Mouse (Mus musculus) ES-Bruce4 (cell line): Measurements from ENCODE around the gene Kcnh8. TPM values are rescaled to one million over a fixed set of nuclear protein-coding genes. Genes with fewer than 3 reads are reported as not detected.

Experiments used
- H3K27ac ChIP-seq: 2 replicates; pipeline ENCODE4 v1.5.1; 2012; ENCODE audit warnings: low read length, inconsistent platforms; ENCODE audit not compliant: insufficient read depth
- H3K27me3 ChIP-seq: 2 replicates; pipeline ENCODE4 v1.6.1; 2012; ENCODE audit warnings: mild to moderate bottlenecking, low read length, inconsistent platforms; ENCODE audit not compliant: control insufficient read depth, poor library complexity, insufficient read depth, severe bottlenecking
- H3K36me3 ChIP-seq: 2 replicates; pipeline ENCODE4 v1.6.1; 2012; ENCODE audit warnings: inconsistent platforms, mild to moderate bottlenecking, low read length, moderate library complexity; ENCODE audit not compliant: control insufficient read depth, poor library complexity, insufficient read depth, severe bottlenecking
- H3K4me1 ChIP-seq: one replicate; pipeline ENCODE4 v1.8.1; 2011; ENCODE audit warnings: low read length; ENCODE audit not compliant: control insufficient read depth, insufficient read depth
- H3K4me3 ChIP-seq: 2 replicates; pipeline ENCODE4 v1.5.1; 2011; ENCODE audit warnings: low read depth, mild to moderate bottlenecking, low read length
- H3K9ac ChIP-seq: 2 replicates; pipeline ENCODE4 v1.6.1; 2012; ENCODE audit warnings: low read depth, mild to moderate bottlenecking, inconsistent platforms; ENCODE audit not compliant: poor library complexity, severe bottlenecking
- H3K9me3 ChIP-seq: replicated peaks from 2 replicates; pipeline ENCODE4 v1.6.1; 2012; ENCODE audit warnings: mild to moderate bottlenecking, low read length, inconsistent platforms; ENCODE audit not compliant: control insufficient read depth, poor library complexity, insufficient read depth, severe bottlenecking
- CTCF ChIP-seq: IDR thresholded peaks from one replicate; pipeline ENCODE4 v1.8.1; 2011; ENCODE audit warnings: low read depth, low read length
- EP300 ChIP-seq: IDR thresholded peaks from 2 replicates; pipeline ENCODE4 v1.6.1; 2011; ENCODE audit warnings: low read depth, low read length; ENCODE audit not compliant: insufficient read depth
- POLR2A ChIP-seq: IDR thresholded peaks from one replicate; pipeline ENCODE4 v1.8.1; 2011; ENCODE audit warnings: low read length; ENCODE audit not compliant: insufficient read depth
- polyA plus RNA-seq: library from polyadenylated mRNA; stranded (reverse); fragments of >200 nt; gene quantifications from 2 replicates; pipeline ENCODE4 v1.2.4, GENCODE M21; 2011; ENCODE audit warnings: low read depth; ENCODE audit not compliant: missing spikeins, insufficient read depth, insufficient read length

The Kcnh8 gene
- polyA plus RNA-seq, 1 experiment, result 0.51 TPM

DNA sequence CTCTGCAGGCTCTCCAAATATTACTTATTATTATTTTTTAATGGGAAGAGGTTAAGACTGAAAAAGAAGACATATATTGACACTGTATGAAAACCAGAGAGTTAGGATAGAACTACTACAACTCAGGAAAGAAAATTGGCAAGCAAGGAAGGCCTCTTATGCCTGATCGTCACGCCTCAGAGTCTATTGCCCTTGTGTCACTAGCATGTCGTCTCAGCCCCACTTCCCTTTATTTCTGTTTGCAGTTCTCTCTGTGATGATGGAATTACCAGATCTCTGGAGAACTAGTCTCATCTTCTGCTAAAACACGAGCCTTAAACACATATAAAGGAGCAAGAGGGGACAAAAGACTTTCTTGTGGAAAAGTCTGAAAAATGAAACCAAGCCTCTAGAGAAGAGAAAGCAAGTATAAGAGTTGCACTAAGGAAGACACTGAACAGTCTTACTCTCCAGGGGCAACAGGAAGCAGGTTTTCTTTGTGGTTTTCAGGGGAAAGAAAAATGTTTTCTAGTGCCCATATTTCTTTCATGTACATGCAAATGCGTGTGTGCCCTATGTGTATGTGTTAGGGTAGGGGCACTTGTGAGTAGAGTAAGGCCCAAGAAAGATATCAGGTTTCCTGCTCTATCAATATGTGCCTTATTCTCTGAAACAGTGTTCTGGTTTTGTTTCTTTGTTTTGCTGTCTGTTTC lies 10.9 kb upstream of the Kcnh8 start:
- no peak overlapping the region for H3K4me3 ChIP-seq
- no peak overlapping the region for H3K9ac ChIP-seq
- no peak overlapping the region for H3K27ac ChIP-seq
- H3K4me1 ChIP-seq, result no peaks in the 10 kb centered on the region
- no peaks in the 10 kb centered on the region for H3K36me3 ChIP-seq
- no peaks in the 10 kb centered on the region for H3K9me3 ChIP-seq
- TF ChIP-seq POLR2A, result no peak
- no peak for TF ChIP-seq EP300
- TF ChIP-seq CTCF, result no peak
- no peaks in the 10 kb centered on the region; the same call in 1 of the 2 replicates for H3K27me3 ChIP-seq

DNA sequence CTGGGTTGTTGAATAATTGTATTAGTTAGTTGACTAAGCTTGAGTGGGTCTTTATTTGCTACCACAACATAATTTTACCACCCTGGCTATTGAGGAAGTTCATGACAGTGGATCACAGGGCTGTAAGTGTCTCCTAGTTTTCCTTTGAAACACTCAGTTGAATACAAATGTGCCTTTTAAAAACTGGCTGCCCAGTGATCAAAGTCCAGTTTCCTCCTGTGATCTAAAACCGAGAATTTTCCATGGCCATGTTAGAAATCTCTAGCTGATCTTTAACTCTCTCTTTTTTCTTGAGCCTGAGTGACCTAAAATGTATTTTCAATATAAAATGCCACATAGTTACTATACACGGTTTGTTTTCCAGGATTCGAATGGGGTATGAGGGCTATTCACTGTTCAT lies 3.4 kb upstream of the Kcnh8 start:
- Histone ChIP-seq H3K9me3 (no peaks in the 10 kb centered on the region), H3K4me3 (no peak overlapping the region), H3K4me1 (no peaks in the 10 kb centered on the region), H3K27ac (no peak overlapping the region), H3K9ac (no peak overlapping the region), H3K36me3 (no peaks in the 10 kb centered on the region), H3K27me3 (no peaks in the 10 kb centered on the region)
- TF ChIP-seq CTCF (no peak), EP300 (no peak), POLR2A (no peak)

DNA sequence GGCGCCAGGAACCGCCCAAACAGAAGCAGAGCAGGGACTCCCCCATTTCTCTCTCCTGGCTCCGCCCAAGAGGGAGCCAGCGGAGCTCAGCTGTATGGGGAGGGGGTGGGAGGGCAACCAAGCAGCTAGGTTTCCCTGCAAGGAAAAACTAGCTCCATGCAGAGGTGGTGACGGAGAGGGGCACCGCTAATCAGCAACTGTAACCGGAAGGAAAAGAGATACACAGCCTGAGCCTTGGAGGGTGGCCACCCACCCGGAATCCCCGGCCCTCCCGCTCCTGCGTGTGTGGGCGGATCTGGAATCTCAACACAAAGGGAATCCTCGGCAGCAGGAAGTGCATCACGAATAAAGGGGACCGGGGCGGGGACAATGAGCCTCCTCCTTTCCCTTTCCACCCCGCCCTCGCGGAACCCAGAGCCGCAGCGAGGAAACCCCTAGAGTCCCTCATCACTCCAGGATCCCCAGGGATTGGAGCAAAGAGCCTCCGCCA lies 1.6 kb upstream of the Kcnh8 start:
- TF ChIP-seq EP300 (0 out of 2 replicates have a peak, but pooled peaks have one; percentile 22), POLR2A (no peak)
- H3K4me3 ChIP-seq, result peak overlapping the region; percentile 84
- H3K4me1 ChIP-seq, result no peaks in the 10 kb centered on the region
- H3K36me3 ChIP-seq, result no peaks in the 10 kb centered on the region
- no peaks in the 10 kb centered on the region for H3K27me3 ChIP-seq
- no peaks in the 10 kb centered on the region for H3K9me3 ChIP-seq
- peak overlapping the region; percentile 37; the same call in 1 of the 2 replicates for H3K27ac ChIP-seq
- peak overlapping the region; percentile 49 for H3K9ac ChIP-seq

DNA sequence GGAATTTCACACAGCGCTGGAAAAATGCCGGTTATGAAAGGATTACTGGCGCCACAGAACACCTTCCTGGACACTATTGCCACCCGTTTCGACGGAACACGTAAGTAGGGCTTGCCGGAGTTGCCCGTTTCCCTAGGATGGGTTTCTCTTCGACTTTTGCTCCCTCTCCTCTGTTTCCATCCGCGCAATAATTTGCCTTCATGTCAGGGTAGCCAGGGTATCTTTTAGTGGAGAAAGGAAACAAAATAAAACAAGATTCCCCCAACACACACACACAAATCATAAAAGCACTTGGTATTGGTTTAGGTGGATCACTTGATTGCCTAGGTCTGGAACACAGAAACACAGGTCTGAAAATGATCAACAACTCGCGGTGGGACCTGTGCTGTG lies 267 bp downstream of the Kcnh8 start:
- Histone ChIP-seq H3K27ac (no peak overlapping the region), H3K9me3 (no peaks in the 10 kb centered on the region), H3K4me3 (peak overlapping the region; percentile 38), H3K4me1 (no peaks in the 10 kb centered on the region), H3K27me3 (no peaks in the 10 kb centered on the region), H3K36me3 (no peaks in the 10 kb centered on the region), H3K9ac (0 out of 2 replicates have a peak overlapping the region, but pooled peaks have one; percentile 23)
- no peak for TF ChIP-seq CTCF
- TF ChIP-seq EP300, result no peak
- TF ChIP-seq POLR2A, result no peak

DNA sequence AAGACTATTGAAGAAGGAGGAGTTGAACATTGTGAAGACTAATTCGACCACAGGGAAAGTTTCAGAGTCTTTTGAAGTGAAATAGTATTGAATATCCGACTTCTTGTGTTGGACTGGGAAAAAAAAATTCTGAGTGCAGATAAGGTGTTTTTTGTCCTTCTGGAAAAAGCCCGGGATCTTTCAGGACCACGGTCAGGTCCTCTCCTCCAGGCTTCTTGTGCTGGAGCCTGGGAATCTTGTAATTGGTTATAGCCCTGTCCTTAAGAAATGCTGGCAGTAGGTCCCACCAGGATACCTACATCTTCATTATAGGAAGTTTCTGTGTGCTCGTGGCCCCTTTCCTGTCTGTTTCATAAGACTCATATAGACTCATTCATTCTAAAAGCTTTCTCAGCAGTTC lies 902 bp downstream of the Kcnh8 start:
- TF ChIP-seq POLR2A (no peak), EP300 (no peak), CTCF (no peak)
- H3K27me3 ChIP-seq, result no peaks in the 10 kb centered on the region
- no peak overlapping the region for H3K27ac ChIP-seq
- H3K9me3 ChIP-seq, result no peaks in the 10 kb centered on the region
- H3K4me3 ChIP-seq, result no peak overlapping the region
- no peak overlapping the region for H3K9ac ChIP-seq
- no peaks in the 10 kb centered on the region for H3K36me3 ChIP-seq
- no peaks in the 10 kb centered on the region for H3K4me1 ChIP-seq

DNA sequence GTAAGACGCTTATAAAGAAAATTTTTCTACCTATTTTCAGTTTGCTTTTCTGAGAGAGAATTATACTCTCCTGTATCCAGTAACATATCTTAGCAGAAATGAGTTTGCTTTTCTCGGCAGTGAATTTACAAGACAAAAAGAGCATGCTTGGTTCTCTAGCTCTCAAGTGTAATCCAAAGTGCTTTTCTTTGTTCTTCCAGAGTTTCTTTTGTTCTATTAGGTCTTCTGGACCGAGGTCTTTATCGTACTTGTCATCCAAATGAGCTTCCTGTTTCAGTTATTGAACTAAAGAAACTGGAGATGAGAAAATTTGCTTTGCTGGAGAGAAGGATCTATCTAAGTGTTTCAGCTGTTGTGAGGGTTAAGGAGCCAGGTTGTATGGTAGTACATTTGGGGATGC lies 8.9 kb downstream of the Kcnh8 start:
- Histone ChIP-seq H3K4me3 (no peak overlapping the region), H3K36me3 (no peaks in the 10 kb centered on the region), H3K27me3 (no peaks in the 10 kb centered on the region), H3K27ac (no peak overlapping the region), H3K4me1 (no peaks in the 10 kb centered on the region), H3K9me3 (no peaks in the 10 kb centered on the region), H3K9ac (no peak overlapping the region)
- TF ChIP-seq EP300 (no peak), POLR2A (no peak)
